Mouse (Mus musculus) neural tube, embryonic 12.5 days (tissue): ENCODE data around the gene Coro7. TPM values are rescaled to one million over a fixed set of nuclear protein-coding genes. Genes with fewer than 3 reads are reported as not detected.

Experiments used
- ATAC-seq: fragments of 200-750 bp; cut with Nextera tagmentation; 2 replicates; pipeline ENCODE4 v1.8.0; 2017; ENCODE audit warnings: low read depth, mild to moderate bottlenecking, moderate TSS enrichment, moderate library complexity; ENCODE audit not compliant: low FRiP score
- H3K27ac ChIP-seq: fragments of 300-500 bp; sonication (generic); 2 replicates; pipeline ENCODE4 v1.5.1; 2016
- H3K27me3 ChIP-seq: fragments of 300-500 bp; sonication (generic); replicated peaks from 2 replicates; pipeline ENCODE4 v1.6.1; 2016; ENCODE audit warnings: mild to moderate bottlenecking
- H3K36me3 ChIP-seq: fragments of 300-500 bp; sonication (generic); 2 replicates; pipeline ENCODE4 v1.6.1; 2016; ENCODE audit warnings: mild to moderate bottlenecking
- H3K4me1 ChIP-seq: fragments of 300-500 bp; sonication (generic); 2 replicates; pipeline ENCODE4 v1.6.1; 2016
- H3K4me2 ChIP-seq: fragments of 300-500 bp; sonication (generic); replicated peaks from 2 replicates; pipeline ENCODE4 v1.6.1; 2016; ENCODE audit warnings: mild to moderate bottlenecking
- H3K4me3 ChIP-seq: fragments of 300-500 bp; sonication (generic); 2 replicates; pipeline ENCODE4 v1.5.1; 2016
- H3K9ac ChIP-seq: fragments of 300-500 bp; sonication (generic); 2 replicates; pipeline ENCODE4 v1.6.1; 2016; ENCODE audit warnings: mild to moderate bottlenecking
- H3K9me3 ChIP-seq: fragments of 300-500 bp; sonication (generic); 2 replicates; pipeline ENCODE4 v1.6.1; 2016; ENCODE audit warnings: mild to moderate bottlenecking
- WGBS: fragments of 180-500 bp; shearing (Covaris S2); methylation state at CpG from one replicate; pipeline ENCODE4 v1.1.7; 2016; 5-methylcytosine and 5-hydroxymethylcytosine counted together
- polyA plus RNA-seq: library from polyadenylated mRNA; unstranded; fragments of >200 nt; fragmentation: Nextera tagmentation; extraction: Ambion mirVana; gene quantifications from 2 replicates; pipeline ENCODE4 v1.2.1, GENCODE M21; 2016

Coro7 gene
- 23.6 and 31.2 TPM in 2 replicates for polyA plus RNA-seq

- H3K9ac ChIP-seq: peak within 1 kb of the TSS; percentile 76
- H3K27me3 ChIP-seq: no peaks in the 10 kb centered on the region
- H3K4me1 ChIP-seq: peaks cover 15% of the 10 kb centered on the region
- under 1% methylated on average over 47 of the region's 47 CpGs for WGBS
- peak within 1 kb of the TSS; percentile 58 for H3K4me3 ChIP-seq
- H3K27ac ChIP-seq: no peak within 1 kb of the TSS
- ATAC-seq: peak; percentile 93
- peak within 1 kb of the TSS; percentile 90 for H3K4me2 ChIP-seq
- H3K9me3 ChIP-seq: no peaks in the 10 kb centered on the region
- peaks cover 11% of the 10 kb centered on the region; the same call in 1 of the 2 replicates for H3K36me3 ChIP-seq
Observed at GRCm38 (mm10) chr16:4679121-4680018, at the start of gene Coro7. Coro7 (minus strand) TSS chr16:4679777.

- Histone ChIP-seq H3K4me1 (peaks cover 5% of the 10 kb centered on the region), H3K4me3 (no peak overlapping the region), H3K9me3 (no peaks in the 10 kb centered on the region), H3K9ac (no peak overlapping the region), H3K36me3 (no peaks in the 10 kb centered on the region), H3K27ac (no peak overlapping the region), H3K4me2 (no peak overlapping the region), H3K27me3 (no peaks in the 10 kb centered on the region)
- 83% methylated on average over 1 of the region's 1 CpGs for WGBS
- ATAC-seq: no peak
Observed at GRCm38 (mm10) chr16:4727963-4728362, 48.4 kb upstream of the Coro7 start.

GRCm38 (mm10) chr16:4727526-4727925 is 47.9 kb upstream of the Coro7 start:
- 100% methylated on average over 1 of the region's 1 CpGs for WGBS
- Histone ChIP-seq H3K9ac (no peak overlapping the region), H3K4me3 (no peak overlapping the region), H3K4me2 (peak overlapping the region; percentile 74; the same call in 1 of the 2 replicates), H3K4me1 (peaks cover 5% of the 10 kb centered on the region), H3K36me3 (no peaks in the 10 kb centered on the region), H3K9me3 (no peaks in the 10 kb centered on the region), H3K27ac (no peak overlapping the region), H3K27me3 (no peaks in the 10 kb centered on the region)
- ATAC-seq: no peak

- Histone ChIP-seq H3K36me3 (no peaks in the 10 kb centered on the region), H3K27me3 (no peaks in the 10 kb centered on the region), H3K4me2 (peak overlapping the region; percentile 74), H3K9ac (peak overlapping the region; percentile 83), H3K9me3 (no peaks in the 10 kb centered on the region), H3K27ac (0 out of 2 replicates have a peak overlapping the region, but pooled peaks have one; percentile 59), H3K4me1 (peaks cover 5% of the 10 kb centered on the region), H3K4me3 (peak overlapping the region; percentile 89)
- WGBS: under 1% methylated on average over 40 of the region's 40 CpGs
- peak; percentile 77 for ATAC-seq
Observed at GRCm38 (mm10) chr16:4726528-4727128, 47.1 kb upstream of the Coro7 start.

GRCm38 (mm10) chr16:4725780-4726527 is 46.4 kb upstream of the Coro7 start, which contains the start of gene Hmox2:
Hmox2 (plus strand) TSS chr16:4726361.
- 6% methylated on average over 35 of the region's 35 CpGs for WGBS
- peak; percentile 95 for ATAC-seq
- peak within 1 kb of the TSS; percentile 83 for H3K9ac ChIP-seq
- H3K4me3 ChIP-seq: peak within 1 kb of the TSS; percentile 89
- no peaks in the 10 kb centered on the region for H3K9me3 ChIP-seq
- peaks cover 5% of the 10 kb centered on the region for H3K4me1 ChIP-seq
- H3K27me3 ChIP-seq: no peaks in the 10 kb centered on the region
- no peaks in the 10 kb centered on the region for H3K36me3 ChIP-seq
- 0 out of 2 replicates have a peak within 1 kb of the TSS, but pooled peaks have one; percentile 59 for H3K27ac ChIP-seq
- peak within 1 kb of the TSS; percentile 74 for H3K4me2 ChIP-seq

- no peak overlapping the region for H3K4me3 ChIP-seq
- H3K4me2 ChIP-seq: no peak overlapping the region
- H3K27ac ChIP-seq: no peak overlapping the region
- no peaks in the 10 kb centered on the region for H3K9me3 ChIP-seq
- no peaks in the 10 kb centered on the region for H3K27me3 ChIP-seq
- WGBS: 82% methylated on average over 4 of the region's 4 CpGs
- no peaks in the 10 kb centered on the region for H3K36me3 ChIP-seq
- peaks cover 5% of the 10 kb centered on the region for H3K4me1 ChIP-seq
- no peak overlapping the region for H3K9ac ChIP-seq
- ATAC-seq: no peak
Observed at GRCm38 (mm10) chr16:4725266-4725665, 45.7 kb upstream of the Coro7 start.

GRCm38 (mm10) chr16:4722915-4723209 is 43.3 kb upstream of the Coro7 start:
- no peak for ATAC-seq
- Histone ChIP-seq H3K27me3 (no peaks in the 10 kb centered on the region), H3K4me3 (no peak overlapping the region), H3K36me3 (no peaks in the 10 kb centered on the region), H3K27ac (no peak overlapping the region), H3K4me1 (peaks cover 12% of the 10 kb centered on the region), H3K9me3 (no peaks in the 10 kb centered on the region), H3K9ac (no peak overlapping the region), H3K4me2 (no peak overlapping the region)
- WGBS: 73% methylated on average over 3 of the region's 3 CpGs

- Histone ChIP-seq H3K4me2 (no peak overlapping the region), H3K4me3 (no peak overlapping the region), H3K27me3 (no peaks in the 10 kb centered on the region), H3K9ac (no peak overlapping the region), H3K27ac (no peak overlapping the region), H3K9me3 (no peaks in the 10 kb centered on the region), H3K36me3 (no peaks in the 10 kb centered on the region), H3K4me1 (peaks cover 12% of the 10 kb centered on the region)
- no peak for ATAC-seq
- WGBS: 85% methylated on average over 7 of the region's 7 CpGs
Observed at GRCm38 (mm10) chr16:4722128-4722914, 42.7 kb upstream of the Coro7 start.

- no peaks in the 10 kb centered on the region for H3K9me3 ChIP-seq
- H3K4me1 ChIP-seq: peaks cover 7% of the 10 kb centered on the region; the same call in 1 of the 2 replicates
- peak within 1 kb of the TSS; percentile 51 for H3K4me3 ChIP-seq
- no peaks in the 10 kb centered on the region for H3K27me3 ChIP-seq
- ATAC-seq: peak; percentile 92
- peak within 1 kb of the TSS; percentile 74 for H3K9ac ChIP-seq
- H3K27ac ChIP-seq: peak within 1 kb of the TSS; percentile 46
- H3K36me3 ChIP-seq: peaks cover 25% of the 10 kb centered on the region
- 11% methylated on average over 33 of the region's 33 CpGs for WGBS
- H3K4me2 ChIP-seq: peak within 1 kb of the TSS; percentile 70
Observed at GRCm38 (mm10) chr16:4718753-4719518, 39.4 kb upstream of the Coro7 start, which contains the start of gene Nmral1. Nmral1 (minus strand) TSS chr16:4719356.

GRCm38 (mm10) chr16:4717866-4718265 is 38.3 kb upstream of the Coro7 start:
- Histone ChIP-seq H3K27me3 (no peaks in the 10 kb centered on the region), H3K27ac (no peak overlapping the region), H3K4me3 (peak overlapping the region; percentile 51), H3K4me2 (peak overlapping the region; percentile 70), H3K4me1 (peaks cover 7% of the 10 kb centered on the region; the same call in 1 of the 2 replicates), H3K36me3 (peaks cover 35% of the 10 kb centered on the region), H3K9me3 (no peaks in the 10 kb centered on the region), H3K9ac (no peak overlapping the region)
- ATAC-seq: no peak
- WGBS: 59% methylated on average over 3 of the region's 3 CpGs
